Mouse (Mus musculus) stomach, postnatal 0 days (tissue): ENCODE results near the gene Ppil1.

Experiments used
- CTCF ChIP-seq: IDR thresholded peaks from 2 replicates; pipeline ENCODE4 v1.5.1; 2016; ENCODE audit warnings: antibody characterized with exemption, low read depth, mild to moderate bottlenecking, moderate library complexity
- EP300 ChIP-seq: optimal IDR thresholded peaks from 2 replicates; pipeline ENCODE3; 2016; ENCODE audit warnings: antibody characterized with exemption

GRCm38 (mm10) chr17:29260501-29260900 lies 3.5 kb downstream of the Ppil1 start:
- TF ChIP-seq CTCF (no peak), EP300 (no peak)
